Mouse (Mus musculus) neural tube, embryonic 13.5 days (tissue): ENCODE results near the gene Hsd17b10. TPM values are rescaled to one million over a fixed set of nuclear protein-coding genes. Genes with fewer than 3 reads are reported as not detected.

Source experiments
- ATAC-seq: fragments of 200-750 bp; cut with Nextera tagmentation; 2 replicates; pipeline ENCODE4 v1.8.0; 2017; ENCODE audit warnings: low read depth, mild to moderate bottlenecking, moderate TSS enrichment, moderate library complexity
- H3K27ac ChIP-seq: fragments of 300-500 bp; sonication (generic); replicated peaks from 2 replicates; pipeline ENCODE4 v1.5.1; 2015; ENCODE audit warnings: moderate library complexity, mild to moderate bottlenecking, inconsistent platforms
- H3K27me3 ChIP-seq: fragments of 300-500 bp; sonication (generic); 2 replicates; pipeline ENCODE4 v1.6.1; 2015; ENCODE audit warnings: mild to moderate bottlenecking, inconsistent platforms
- H3K36me3 ChIP-seq: fragments of 300-500 bp; sonication (generic); 2 replicates; pipeline ENCODE4 v1.6.1; 2015; ENCODE audit warnings: mild to moderate bottlenecking, inconsistent platforms
- H3K4me1 ChIP-seq: fragments of 300-500 bp; sonication (generic); replicated peaks from 2 replicates; pipeline ENCODE4 v1.6.1; 2015; ENCODE audit warnings: inconsistent platforms
- H3K4me2 ChIP-seq: fragments of 300-500 bp; sonication (generic); 2 replicates; pipeline ENCODE4 v1.6.1; 2015; ENCODE audit warnings: inconsistent platforms, mild to moderate bottlenecking, moderate library complexity
- H3K4me3 ChIP-seq: fragments of 300-500 bp; sonication (generic); 2 replicates; pipeline ENCODE4 v1.5.1; 2015; ENCODE audit warnings: mild to moderate bottlenecking, inconsistent platforms
- H3K9ac ChIP-seq: fragments of 300-500 bp; sonication (generic); 2 replicates; pipeline ENCODE4 v1.6.1; 2015; ENCODE audit warnings: moderate library complexity, mild to moderate bottlenecking, inconsistent platforms
- H3K9me3 ChIP-seq: fragments of 300-500 bp; sonication (generic); 2 replicates; pipeline ENCODE4 v1.6.1; 2016; ENCODE audit warnings: inconsistent platforms
- WGBS: fragments of 180-500 bp; shearing (Covaris S2); methylation state at CpG from one replicate; pipeline ENCODE4 v1.1.7; 2015; 5-methylcytosine and 5-hydroxymethylcytosine counted together
- polyA plus RNA-seq: library from polyadenylated mRNA; unstranded; fragments of >200 nt; fragmentation: Nextera tagmentation; extraction: Ambion mirVana; gene quantifications from 2 replicates; pipeline ENCODE4 v1.2.1, GENCODE M21; 2015

Gene Hsd17b10
- polyA plus RNA-seq, result 137 and 145 TPM in 2 replicates

GRCm38 (mm10) chrX:152001737-152002710, at the start of gene Hsd17b10:
Gene Hsd17b10, plus strand, starts transcription at chrX:152001845.
- H3K27ac ChIP-seq, result peak within 1 kb of the TSS; percentile 61
- WGBS, result 18% methylated on average over 40 of the region's 41 CpGs
- H3K4me2 ChIP-seq, result peak within 1 kb of the TSS; percentile 63
- peaks cover 93% of the 10 kb centered on the region for H3K27me3 ChIP-seq
- 0 out of 2 replicates have a peak, but pooled peaks cover 1% of the 10 kb centered on the region for H3K36me3 ChIP-seq
- H3K4me1 ChIP-seq, result no peaks in the 10 kb centered on the region
- peak; percentile 97 for ATAC-seq
- peak within 1 kb of the TSS; percentile 70 for H3K9ac ChIP-seq
- H3K9me3 ChIP-seq, result no peaks in the 10 kb centered on the region
- H3K4me3 ChIP-seq, result peak within 1 kb of the TSS; percentile 49

- ATAC-seq, result no peak
- Histone ChIP-seq H3K9ac (no peak overlapping the region), H3K4me1 (no peaks in the 10 kb centered on the region), H3K9me3 (no peaks in the 10 kb centered on the region), H3K27ac (no peak overlapping the region), H3K36me3 (no peaks in the 10 kb centered on the region), H3K27me3 (peaks cover 91% of the 10 kb centered on the region), H3K4me3 (no peak overlapping the region), H3K4me2 (no peak overlapping the region)
- 51% methylated on average over 4 of the region's 4 CpGs for WGBS
Measured at GRCm38 (mm10) chrX:151999006-151999710, 2.5 kb upstream of the Hsd17b10 start.

DNA sequence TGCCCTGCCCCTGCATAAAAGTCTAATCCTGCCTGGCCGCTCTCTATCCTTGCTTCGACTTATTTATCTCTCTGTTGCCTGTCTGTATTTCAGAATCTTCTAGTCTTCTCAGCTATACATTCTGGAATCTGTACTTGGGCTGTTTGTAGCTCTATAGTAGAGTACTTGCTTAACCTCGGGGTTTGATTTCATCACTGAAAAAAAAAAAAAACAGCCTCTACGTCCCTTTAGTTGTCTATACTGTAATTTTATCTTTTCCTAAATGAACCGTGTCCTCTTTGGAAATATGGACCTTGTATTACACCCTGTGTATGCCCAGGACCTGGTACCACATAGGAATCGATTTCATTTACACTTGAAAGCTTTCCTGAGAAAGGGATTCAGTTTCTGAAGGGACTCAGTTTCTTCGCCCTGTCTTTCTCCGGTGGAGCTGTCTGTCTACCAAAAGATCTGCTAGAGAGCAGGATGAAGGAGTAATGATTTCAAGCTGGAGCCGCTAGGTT, 412 bp upstream of the Hsd17b10 start:
- H3K4me2 ChIP-seq, result peak overlapping the region; percentile 63
- 0 out of 2 replicates have a peak, but pooled peaks have one; percentile 13 for ATAC-seq
- H3K27ac ChIP-seq, result no peak overlapping the region
- H3K36me3 ChIP-seq, result no peaks in the 10 kb centered on the region
- no peaks in the 10 kb centered on the region for H3K4me1 ChIP-seq
- H3K27me3 ChIP-seq, result peaks cover 93% of the 10 kb centered on the region
- 37% methylated on average over 9 of the region's 9 CpGs for WGBS
- H3K9ac ChIP-seq, result 0 out of 2 replicates have a peak overlapping the region, but pooled peaks have one; percentile 26
- H3K4me3 ChIP-seq, result peak overlapping the region; percentile 49
- H3K9me3 ChIP-seq, result no peaks in the 10 kb centered on the region

DNA sequence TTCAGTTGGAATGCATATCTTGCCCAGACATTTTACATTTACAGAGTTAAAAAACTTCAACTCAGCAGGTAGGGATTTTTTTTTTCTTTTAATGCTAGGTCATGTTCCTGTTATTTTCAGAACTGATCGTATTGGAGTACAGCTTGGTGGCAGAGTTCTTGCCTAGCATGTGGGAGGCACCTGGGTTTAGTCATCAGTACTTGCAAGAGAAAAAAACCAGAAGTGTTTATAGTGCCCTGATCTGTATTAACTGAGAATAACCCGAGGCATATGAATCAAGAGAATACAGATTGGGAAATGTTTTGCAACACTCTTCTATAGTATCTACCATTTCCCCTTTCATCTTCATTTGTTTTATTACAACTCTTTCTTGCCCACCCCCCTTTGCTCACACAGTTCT, 1.2 kb downstream of the Hsd17b10 start:
- no peak overlapping the region for H3K9ac ChIP-seq
- peaks cover 93% of the 10 kb centered on the region for H3K27me3 ChIP-seq
- H3K4me2 ChIP-seq, result peak overlapping the region; percentile 63
- H3K4me1 ChIP-seq, result no peaks in the 10 kb centered on the region
- no peak overlapping the region for H3K4me3 ChIP-seq
- ATAC-seq, result no peak
- no peaks in the 10 kb centered on the region for H3K9me3 ChIP-seq
- H3K27ac ChIP-seq, result no peak overlapping the region
- whole genome bisulfite sequencing, result 82% methylated on average over 2 of the region's 2 CpGs
- H3K36me3 ChIP-seq, result 0 out of 2 replicates have a peak, but pooled peaks cover 6% of the 10 kb centered on the region

- no peak overlapping the region for H3K9ac ChIP-seq
- H3K36me3 ChIP-seq, result 0 out of 2 replicates have a peak, but pooled peaks cover 9% of the 10 kb centered on the region
- H3K4me3 ChIP-seq, result no peak overlapping the region
- peaks cover 89% of the 10 kb centered on the region for H3K27me3 ChIP-seq
- ATAC-seq, result no peak
- no peak overlapping the region for H3K27ac ChIP-seq
- H3K4me1 ChIP-seq, result no peaks in the 10 kb centered on the region
- 80% methylated on average over 1 of the region's 1 CpGs for WGBS
- no peaks in the 10 kb centered on the region for H3K9me3 ChIP-seq
- H3K4me2 ChIP-seq, result no peak overlapping the region
Measured at GRCm38 (mm10) chrX:152007863-152008262, 6.2 kb downstream of the Hsd17b10 start.

GRCm38 (mm10) chrX:152015752-152016150, 14.1 kb downstream of the Hsd17b10 start:
- Histone ChIP-seq H3K27me3 (peaks cover 73% of the 10 kb centered on the region), H3K4me1 (peaks cover 10% of the 10 kb centered on the region), H3K27ac (peak overlapping the region; percentile 80), H3K4me3 (peak overlapping the region; percentile 52), H3K9ac (peak overlapping the region; percentile 69), H3K36me3 (0 out of 2 replicates have a peak, but pooled peaks cover 6% of the 10 kb centered on the region), H3K9me3 (no peaks in the 10 kb centered on the region), H3K4me2 (peak overlapping the region; percentile 57)
- WGBS, result 13% methylated on average over 11 of the region's 11 CpGs
- peak; percentile 59 for ATAC-seq

GRCm38 (mm10) chrX:152016151-152017145, 14.8 kb downstream of the Hsd17b10 start, which contains the start of the genes Ribc1 and Smc1a:
Gene Ribc1, minus strand, starts transcription at chrX:152016295.
Gene Smc1a, plus strand, starts transcription at chrX:152016428.
- H3K4me1 ChIP-seq, result peaks cover 10% of the 10 kb centered on the region
- H3K4me3 ChIP-seq, result peak within 1 kb of the TSS; percentile 52
- ATAC-seq, result peak; percentile 99
- peak within 1 kb of the TSS; percentile 69 for H3K9ac ChIP-seq
- H3K36me3 ChIP-seq, result 0 out of 2 replicates have a peak, but pooled peaks cover 6% of the 10 kb centered on the region
- no peaks in the 10 kb centered on the region for H3K9me3 ChIP-seq
- H3K27me3 ChIP-seq, result peaks cover 67% of the 10 kb centered on the region
- peak within 1 kb of the TSS; percentile 57 for H3K4me2 ChIP-seq
- 18% methylated on average over 64 of the region's 64 CpGs for WGBS
- H3K27ac ChIP-seq, result peak within 1 kb of the TSS; percentile 86

- 0 out of 2 replicates have a peak overlapping the region, but pooled peaks have one; percentile 86 for H3K27ac ChIP-seq
- ATAC-seq, result no peak
- H3K4me3 ChIP-seq, result peak overlapping the region; percentile 52
- 18% methylated on average over 14 of the region's 14 CpGs for WGBS
- H3K9me3 ChIP-seq, result no peaks in the 10 kb centered on the region
- peak overlapping the region; percentile 69 for H3K9ac ChIP-seq
- H3K27me3 ChIP-seq, result peaks cover 61% of the 10 kb centered on the region
- H3K4me2 ChIP-seq, result peak overlapping the region; percentile 55
- peaks cover 10% of the 10 kb centered on the region for H3K4me1 ChIP-seq
- H3K36me3 ChIP-seq, result 0 out of 2 replicates have a peak, but pooled peaks cover 6% of the 10 kb centered on the region
Measured at GRCm38 (mm10) chrX:152017186-152017585, 15.5 kb downstream of the Hsd17b10 start.

GRCm38 (mm10) chrX:152019294-152019693, 17.6 kb downstream of the Hsd17b10 start:
- ATAC-seq, result no peak
- peaks cover 6% of the 10 kb centered on the region; the same call in 1 of the 2 replicates for H3K36me3 ChIP-seq
- 80% methylated on average over 2 of the region's 2 CpGs for WGBS
- peaks cover 10% of the 10 kb centered on the region for H3K4me1 ChIP-seq
- H3K4me2 ChIP-seq, result no peak overlapping the region
- H3K27me3 ChIP-seq, result peaks cover 65% of the 10 kb centered on the region
- no peaks in the 10 kb centered on the region for H3K9me3 ChIP-seq
- no peak overlapping the region for H3K27ac ChIP-seq
- no peak overlapping the region for H3K4me3 ChIP-seq
- no peak overlapping the region for H3K9ac ChIP-seq

GRCm38 (mm10) chrX:152039865-152040264, 38.2 kb downstream of the Hsd17b10 start:
- Histone ChIP-seq H3K9me3 (no peaks in the 10 kb centered on the region), H3K27me3 (peaks cover 65% of the 10 kb centered on the region), H3K9ac (no peak overlapping the region), H3K27ac (no peak overlapping the region), H3K4me1 (no peaks in the 10 kb centered on the region), H3K4me2 (no peak overlapping the region), H3K36me3 (peaks cover 33% of the 10 kb centered on the region), H3K4me3 (no peak overlapping the region)
- ATAC-seq, result no peak

DNA sequence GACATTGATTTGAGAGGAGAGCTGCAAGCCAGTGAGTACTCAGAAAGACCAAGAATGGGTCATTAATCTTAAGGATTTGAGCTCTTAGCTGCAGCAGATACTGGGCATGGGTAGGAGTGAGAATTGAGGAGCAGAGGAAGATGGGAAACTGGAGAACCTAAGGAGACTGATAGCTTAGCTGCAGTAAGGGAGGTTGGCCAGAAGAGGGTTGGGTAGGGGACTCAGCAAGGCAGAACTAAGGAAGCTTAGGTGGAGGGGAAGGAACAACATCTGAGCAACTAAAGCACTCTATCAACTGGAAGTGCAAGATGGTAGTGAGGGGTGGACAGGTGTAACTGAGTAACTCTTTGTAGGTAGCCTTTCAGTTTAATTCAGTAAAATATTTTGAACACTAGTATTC, 45.6 kb downstream of the Hsd17b10 start:
- H3K4me2 ChIP-seq, result no peak overlapping the region
- no peak overlapping the region for H3K9ac ChIP-seq
- peaks cover 22% of the 10 kb centered on the region for H3K36me3 ChIP-seq
- H3K27me3 ChIP-seq, result peaks cover 67% of the 10 kb centered on the region
- no peaks in the 10 kb centered on the region for H3K4me1 ChIP-seq
- H3K27ac ChIP-seq, result no peak overlapping the region
- no peaks in the 10 kb centered on the region for H3K9me3 ChIP-seq
- no peak overlapping the region for H3K4me3 ChIP-seq
- no peak for ATAC-seq
